Mouse (Mus musculus) liver, embryonic 11.5 days (tissue): ENCODE results near the gene Pzp. TPM values are rescaled to one million over a fixed set of nuclear protein-coding genes. Genes with fewer than 3 reads are reported as not detected.

ENCODE experiments used
- ATAC-seq: fragments of 200-750 bp; cut with Nextera tagmentation; replicated peaks from 2 replicates; pipeline ENCODE4 v1.8.0; 2017; ENCODE audit warnings: moderate number of reproducible peaks, mild to moderate bottlenecking, moderate TSS enrichment, moderate library complexity; ENCODE audit not compliant: low FRiP score
- DNase-seq: peaks from one replicate; pipeline ENCODE4 v3.0.0-alpha.2; 2017; ENCODE audit warnings: low spot score
- H3K27ac ChIP-seq: fragments of 300-500 bp; sonication (generic); 2 replicates; pipeline ENCODE4 v1.5.1; 2014; ENCODE audit warnings: mild to moderate bottlenecking, low read depth, low read length, control low read depth
- H3K27me3 ChIP-seq: fragments of 300-500 bp; sonication (generic); replicated peaks from 2 replicates; pipeline ENCODE4 v1.6.1; 2014; ENCODE audit warnings: low read length, mixed read lengths; ENCODE audit not compliant: control insufficient read depth, insufficient read depth
- H3K36me3 ChIP-seq: fragments of 300-500 bp; sonication (generic); 2 replicates; pipeline ENCODE4 v1.6.1; 2014; ENCODE audit warnings: mild to moderate bottlenecking, low read length, moderate library complexity, mixed read lengths; ENCODE audit not compliant: control insufficient read depth, insufficient read depth
- H3K4me1 ChIP-seq: fragments of 300-500 bp; sonication (generic); replicated peaks from 2 replicates; pipeline ENCODE4 v1.6.1; 2014; ENCODE audit warnings: low read length, mixed read lengths; ENCODE audit not compliant: control insufficient read depth, insufficient read depth
- H3K4me2 ChIP-seq: fragments of 300-500 bp; sonication (generic); 2 replicates; pipeline ENCODE4 v1.6.1; 2014; ENCODE audit warnings: mild to moderate bottlenecking, control low read depth, moderate library complexity
- H3K4me3 ChIP-seq: fragments of 300-500 bp; sonication (generic); 2 replicates; pipeline ENCODE4 v1.5.1; 2014; ENCODE audit warnings: low read depth, low read length, control low read depth
- H3K9ac ChIP-seq: fragments of 300-500 bp; sonication (generic); 2 replicates; pipeline ENCODE4 v1.6.1; 2014; ENCODE audit warnings: low read depth, low read length, control low read depth
- H3K9me3 ChIP-seq: fragments of 300-500 bp; sonication (generic); 2 replicates; pipeline ENCODE4 v1.6.1; 2016; ENCODE audit warnings: low read length, inconsistent platforms, mixed read lengths; ENCODE audit not compliant: control insufficient read depth
- WGBS: fragments of 180-500 bp; shearing (Covaris S2); extraction: QIAGEN DNeasy Blood & Tissue Kit; methylation state at CpG from one replicate; pipeline ENCODE4 v1.1.7; 2014; 5-methylcytosine and 5-hydroxymethylcytosine counted together
- polyA plus RNA-seq: library from polyadenylated mRNA; unstranded; fragments of >200 nt; fragmentation: Nextera tagmentation; extraction: Ambion mirVana; gene quantifications from 2 replicates; pipeline ENCODE4 v1.2.1, GENCODE M21; 2014

Pzp gene
- polyA plus RNA-seq: 17.8 and 19.8 TPM in 2 replicates

DNA sequence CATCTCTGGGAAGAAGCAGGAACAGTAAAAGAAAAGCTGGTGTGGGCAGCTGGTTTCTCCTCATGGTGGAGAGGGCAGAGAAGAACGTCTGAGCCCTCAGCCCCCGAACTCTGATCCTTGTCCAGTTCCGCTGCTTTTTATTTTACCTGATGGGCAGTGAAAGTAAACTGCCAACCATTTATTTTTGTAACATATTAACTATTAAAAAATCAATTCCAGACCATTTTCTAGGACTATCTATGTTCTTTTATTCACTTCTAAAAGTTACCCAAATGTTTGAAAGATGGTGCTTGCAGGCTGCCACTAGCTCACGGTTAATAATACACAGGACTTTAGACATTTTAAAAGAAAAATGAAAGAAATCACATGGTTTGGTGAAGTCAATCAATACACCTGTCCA is at the start of gene Pzp:
Pzp (minus strand) TSS at position 120 of the 400 bp plus-strand sequence.
- H3K27me3 ChIP-seq: no peaks in the 10 kb centered on the region
- DNase-seq: no peak
- H3K4me2 ChIP-seq: no peak within 1 kb of the TSS
- no peaks in the 10 kb centered on the region for H3K4me1 ChIP-seq
- no peak within 1 kb of the TSS for H3K27ac ChIP-seq
- no peak for ATAC-seq
- no peak within 1 kb of the TSS for H3K4me3 ChIP-seq
- 73% methylated on average over 4 of the region's 4 CpGs for WGBS
- H3K36me3 ChIP-seq: no peaks in the 10 kb centered on the region
- H3K9ac ChIP-seq: no peak within 1 kb of the TSS
- H3K9me3 ChIP-seq: peaks cover 3% of the 10 kb centered on the region; the same call in 1 of the 2 replicates

DNA sequence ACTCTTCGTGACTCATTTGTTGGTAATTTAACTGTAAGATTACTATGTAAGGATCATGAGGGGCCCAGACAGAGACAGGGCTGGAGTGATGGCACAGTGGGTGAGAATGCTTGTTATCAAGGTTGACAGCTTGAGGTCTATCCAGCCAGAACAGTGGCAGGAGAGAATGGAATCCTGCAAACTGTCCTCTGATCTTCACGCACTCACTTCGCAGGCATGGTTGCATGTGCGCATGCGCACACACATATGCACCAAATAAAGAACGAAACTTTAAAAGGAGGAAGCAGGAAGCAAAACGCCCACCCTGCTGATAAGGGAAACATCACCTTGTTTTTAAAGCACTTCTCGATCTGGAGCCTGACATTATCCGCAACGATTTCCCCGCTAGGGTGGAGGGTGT is 40.1 kb upstream of the Pzp start:
- H3K36me3 ChIP-seq: no peaks in the 10 kb centered on the region
- no peak overlapping the region for H3K9ac ChIP-seq
- no peak overlapping the region for H3K27ac ChIP-seq
- H3K4me3 ChIP-seq: no peak overlapping the region
- WGBS: 88% methylated on average over 11 of the region's 11 CpGs
- no peaks in the 10 kb centered on the region for H3K27me3 ChIP-seq
- no peak overlapping the region for H3K4me2 ChIP-seq
- no peaks in the 10 kb centered on the region for H3K4me1 ChIP-seq
- DNase-seq (no peak), ATAC-seq (no peak)
- peaks cover 3% of the 10 kb centered on the region; the same call in 1 of the 2 replicates for H3K9me3 ChIP-seq

DNA sequence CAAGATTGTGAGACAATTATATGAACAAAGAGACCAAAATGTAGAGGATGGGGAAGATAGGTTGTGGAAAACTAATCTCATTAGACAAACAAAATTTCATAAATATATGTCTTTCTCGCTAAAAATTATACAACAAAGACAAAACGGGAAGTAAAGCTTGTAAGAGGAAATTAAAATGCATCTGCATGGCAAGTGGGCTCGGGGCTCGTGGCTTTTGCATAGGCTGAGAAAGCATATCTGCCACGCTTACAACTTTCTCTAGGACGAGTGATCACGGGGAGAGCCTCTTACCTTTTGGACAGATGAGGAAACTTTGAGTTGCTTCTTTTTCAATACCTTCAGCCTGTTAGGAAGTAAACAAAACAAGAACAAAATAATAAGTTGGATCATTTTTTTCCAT is 27.5 kb upstream of the Pzp start:
- Histone ChIP-seq H3K36me3 (no peaks in the 10 kb centered on the region), H3K27me3 (no peaks in the 10 kb centered on the region), H3K4me3 (no peak overlapping the region), H3K9ac (no peak overlapping the region), H3K27ac (no peak overlapping the region), H3K4me1 (no peaks in the 10 kb centered on the region), H3K4me2 (no peak overlapping the region), H3K9me3 (no peaks in the 10 kb centered on the region)
- 66% methylated on average over 7 of the region's 7 CpGs for WGBS
- DNase-seq (no peak), ATAC-seq (no peak)

DNA sequence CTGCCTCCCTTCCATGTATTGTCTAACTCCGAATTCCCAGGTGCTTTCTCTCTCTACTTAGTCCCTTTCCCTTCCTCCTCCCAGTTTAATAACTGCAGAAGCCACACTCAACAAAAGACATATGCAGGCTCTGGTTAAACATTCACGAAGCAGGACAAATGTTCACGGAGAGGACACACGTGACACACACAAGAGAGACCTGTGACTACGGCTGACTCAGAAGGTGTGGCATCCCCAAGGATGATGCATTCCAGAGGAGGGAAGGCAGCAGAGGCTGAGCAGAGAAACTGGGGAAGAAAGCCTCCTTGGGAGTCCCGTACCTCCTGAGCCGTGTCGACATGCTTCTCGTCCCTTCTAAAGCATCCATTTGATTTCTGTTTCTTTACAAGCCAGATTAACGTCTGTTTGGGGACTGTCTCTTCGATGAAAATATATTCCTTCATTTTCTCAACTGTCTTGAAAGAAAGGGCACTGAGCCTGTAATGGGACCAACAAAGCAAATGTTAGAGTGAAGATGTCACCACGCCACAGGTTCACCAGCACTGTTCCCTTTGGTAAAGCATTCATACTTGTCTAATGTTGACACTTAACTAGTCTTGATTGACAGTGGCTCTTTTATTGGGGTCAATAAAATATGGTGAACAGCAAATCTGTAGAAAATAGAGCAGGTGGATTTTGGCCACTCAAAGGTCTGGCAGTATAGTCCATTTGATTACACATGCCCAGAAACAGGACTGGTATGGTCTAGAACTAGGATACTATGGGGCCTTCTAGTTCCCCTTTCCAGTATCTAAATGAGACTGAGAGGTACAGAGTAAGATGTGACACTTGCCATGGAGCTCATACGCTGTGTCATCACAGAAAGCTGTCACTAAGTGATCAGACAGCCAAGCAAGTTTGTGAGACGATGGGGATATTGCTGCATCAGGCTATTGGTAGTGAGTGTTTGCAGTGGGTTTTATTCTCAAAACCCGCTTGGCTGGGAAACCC is 23.2 kb upstream of the Pzp start:
- no peak for DNase-seq
- Histone ChIP-seq H3K4me3 (no peak overlapping the region), H3K4me1 (no peaks in the 10 kb centered on the region), H3K27me3 (no peaks in the 10 kb centered on the region), H3K36me3 (no peaks in the 10 kb centered on the region), H3K9ac (no peak overlapping the region), H3K9me3 (no peaks in the 10 kb centered on the region), H3K27ac (no peak overlapping the region), H3K4me2 (no peak overlapping the region)
- WGBS: 78% methylated on average over 15 of the region's 15 CpGs
- ATAC-seq: no peak

DNA sequence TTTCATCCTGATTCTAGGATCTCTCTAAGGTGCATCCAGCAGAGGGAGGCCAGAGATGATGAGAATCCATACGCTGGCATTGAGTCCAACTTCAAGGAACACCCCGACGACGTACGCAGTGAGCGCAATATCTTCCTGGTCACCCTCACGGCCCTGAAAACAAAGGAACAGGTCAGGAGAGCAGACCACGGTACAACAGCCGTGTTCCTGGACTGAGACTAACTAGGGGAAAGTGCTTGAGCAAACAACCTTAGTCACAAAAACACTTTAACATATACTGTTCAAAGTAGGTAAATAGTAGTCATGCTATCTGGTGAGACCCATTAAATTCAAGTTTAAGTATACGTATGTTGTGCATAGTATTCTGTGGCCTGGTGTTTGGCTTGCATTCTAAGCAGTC is 22.0 kb upstream of the Pzp start:
- Histone ChIP-seq H3K4me3 (no peak overlapping the region), H3K27me3 (no peaks in the 10 kb centered on the region), H3K9me3 (no peaks in the 10 kb centered on the region), H3K4me1 (no peaks in the 10 kb centered on the region), H3K36me3 (no peaks in the 10 kb centered on the region), H3K9ac (no peak overlapping the region), H3K27ac (no peak overlapping the region), H3K4me2 (no peak overlapping the region)
- ATAC-seq: no peak
- no peak for DNase-seq
- WGBS: 87% methylated on average over 10 of the region's 10 CpGs

DNA sequence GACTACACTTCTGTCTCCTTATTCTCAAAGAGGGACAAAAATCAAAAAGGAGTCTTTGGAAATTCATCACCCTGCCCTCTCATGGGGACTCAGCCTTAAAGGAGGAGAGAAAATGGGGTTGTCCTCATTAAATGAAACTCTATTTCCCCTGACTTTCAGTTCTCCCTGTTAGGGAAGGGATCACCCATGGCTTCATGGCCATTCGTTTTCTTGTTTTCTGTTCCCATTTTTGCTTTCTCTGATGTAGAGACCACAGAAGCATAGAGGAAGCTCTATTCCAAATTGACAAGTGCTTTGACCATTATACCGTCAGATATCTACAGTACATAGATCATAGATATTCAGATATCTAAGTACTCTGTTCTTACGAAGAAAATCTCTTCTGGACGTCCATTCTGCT is 18.9 kb upstream of the Pzp start:
- Histone ChIP-seq H3K4me3 (no peak overlapping the region), H3K9me3 (no peaks in the 10 kb centered on the region), H3K4me1 (no peaks in the 10 kb centered on the region), H3K9ac (no peak overlapping the region), H3K36me3 (no peaks in the 10 kb centered on the region), H3K27ac (no peak overlapping the region), H3K4me2 (no peak overlapping the region), H3K27me3 (no peaks in the 10 kb centered on the region)
- no peak for DNase-seq
- no peak for ATAC-seq
- 79% methylated on average over 4 of the region's 4 CpGs for WGBS

DNA sequence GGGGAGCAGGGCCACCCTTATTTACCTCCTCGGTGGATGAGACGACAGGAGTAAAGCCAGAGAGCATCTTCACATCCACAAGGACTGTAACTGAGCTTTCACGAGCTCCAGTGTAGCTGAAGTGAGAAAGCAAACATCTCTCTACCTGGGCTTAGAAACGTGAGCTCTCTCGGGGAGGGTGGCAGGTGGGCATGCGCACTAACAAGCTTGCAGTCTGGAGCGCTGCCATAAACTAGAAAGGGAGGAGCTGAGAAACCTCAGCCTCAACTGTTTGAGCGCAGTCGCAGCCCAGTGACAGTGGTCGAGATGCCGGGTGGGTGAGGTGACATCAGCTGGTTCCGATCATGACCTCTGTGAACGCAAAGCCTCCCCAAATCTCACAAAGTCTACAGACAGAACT is 16.7 kb upstream of the Pzp start:
- Histone ChIP-seq H3K4me1 (no peaks in the 10 kb centered on the region), H3K4me2 (no peak overlapping the region), H3K27me3 (no peaks in the 10 kb centered on the region), H3K36me3 (no peaks in the 10 kb centered on the region), H3K4me3 (no peak overlapping the region), H3K27ac (no peak overlapping the region), H3K9ac (no peak overlapping the region), H3K9me3 (no peaks in the 10 kb centered on the region)
- WGBS: 65% methylated on average over 13 of the region's 13 CpGs
- ATAC-seq (no peak), DNase-seq (no peak)

DNA sequence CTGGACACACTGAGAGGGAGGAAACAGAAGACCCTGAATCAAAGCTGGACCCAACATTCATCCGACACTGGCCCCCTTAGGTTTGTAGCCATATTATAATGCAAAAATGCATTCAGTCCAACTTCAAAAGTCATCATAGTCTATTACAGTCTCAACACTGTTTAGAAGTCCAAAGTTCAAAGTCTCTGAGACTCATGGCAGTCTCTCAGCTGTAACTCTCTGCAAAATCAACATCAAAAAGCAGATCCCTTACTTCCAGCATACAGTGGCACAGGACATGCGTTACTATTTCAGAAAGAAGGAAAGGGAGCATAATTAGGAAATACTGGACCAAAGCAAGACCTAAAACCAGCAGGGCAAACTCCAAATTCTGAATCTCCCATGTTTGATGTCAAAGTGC is 8.7 kb upstream of the Pzp start:
- DNase-seq (no peak), ATAC-seq (no peak)
- WGBS: 93% methylated on average over 2 of the region's 2 CpGs
- Histone ChIP-seq H3K27me3 (no peaks in the 10 kb centered on the region), H3K4me3 (no peak overlapping the region), H3K9me3 (no peaks in the 10 kb centered on the region), H3K4me1 (no peaks in the 10 kb centered on the region), H3K4me2 (no peak overlapping the region), H3K9ac (no peak overlapping the region), H3K36me3 (no peaks in the 10 kb centered on the region), H3K27ac (no peak overlapping the region)

DNA sequence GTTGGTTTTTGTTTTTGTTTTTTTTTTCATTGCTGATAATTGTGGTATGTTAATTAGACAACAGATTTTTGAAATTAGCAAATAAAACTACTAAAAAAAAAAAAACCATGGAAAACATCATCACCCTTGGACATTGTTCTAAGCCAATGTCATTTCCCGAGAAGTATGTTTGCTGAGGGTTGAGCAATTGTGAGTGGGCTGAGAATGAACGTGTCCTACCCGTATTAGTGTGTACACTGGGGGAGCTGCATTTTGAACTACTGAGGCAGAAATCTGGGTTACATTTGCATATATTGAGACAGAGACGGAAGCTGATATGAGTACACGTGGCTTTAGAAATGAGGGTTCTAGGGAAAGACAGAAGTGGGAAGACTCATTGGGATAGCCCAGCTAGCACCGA is 6.8 kb upstream of the Pzp start:
- H3K4me3 ChIP-seq: no peak overlapping the region
- ATAC-seq (no peak), DNase-seq (no peak)
- no peak overlapping the region for H3K27ac ChIP-seq
- no peaks in the 10 kb centered on the region for H3K36me3 ChIP-seq
- WGBS: 74% methylated on average over 6 of the region's 6 CpGs
- no peaks in the 10 kb centered on the region for H3K9me3 ChIP-seq
- H3K4me1 ChIP-seq: no peaks in the 10 kb centered on the region
- H3K9ac ChIP-seq: no peak overlapping the region
- H3K4me2 ChIP-seq: no peak overlapping the region
- H3K27me3 ChIP-seq: no peaks in the 10 kb centered on the region
